Mouse (Mus musculus) small intestine, adult 2 months (tissue): ENCODE results near the gene Slc25a43.

Experiments used
- CTCF ChIP-seq: fragments of 200-500 bp; IDR thresholded peaks from 2 replicates; pipeline ENCODE4 v1.5.1; 2012; ENCODE audit warnings: low read depth, mild to moderate bottlenecking, control low read depth, inconsistent platforms, low read length, moderate library complexity, mixed read lengths; ENCODE audit not compliant: insufficient replicate concordance, insufficient read length; ENCODE audit errors: extremely low read depth
- POLR2A ChIP-seq: fragments of 200-500 bp; IDR thresholded peaks from 2 replicates; pipeline ENCODE4 v1.6.1; 2012; ENCODE audit warnings: low read depth, mild to moderate bottlenecking, control low read depth, inconsistent platforms, low read length, moderate library complexity

DNA sequence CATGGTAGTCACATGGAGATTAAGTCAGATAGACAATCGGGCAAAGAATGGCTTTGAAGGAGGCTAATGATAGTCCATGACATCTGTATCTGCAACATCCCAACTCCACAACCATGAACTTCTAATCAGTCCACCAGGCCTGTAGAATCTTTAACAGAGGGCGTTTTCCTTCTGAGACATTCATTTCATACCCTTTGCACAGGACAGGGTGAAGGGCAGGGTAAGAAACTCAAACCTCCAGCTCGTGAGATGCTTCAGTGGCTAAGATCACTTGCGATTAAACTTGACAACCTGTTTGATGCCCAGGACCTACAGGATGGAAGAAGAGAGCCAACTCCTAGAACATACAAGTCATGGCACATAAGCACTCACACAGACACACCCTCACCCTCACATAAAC lies 71.6 kb downstream of the Slc25a43 start:
- TF ChIP-seq CTCF (no peak), POLR2A (no peak)
